Mouse (Mus musculus) hindbrain, embryonic 10.5 days (tissue): ENCODE results near the gene Fry. TPM values are rescaled to one million over a fixed set of nuclear protein-coding genes. Genes with fewer than 3 reads are reported as not detected.

ENCODE experiments used
- DNase-seq: peaks from one replicate; pipeline ENCODE4 v3.0.0-alpha.2; 2017; ENCODE audit warnings: low spot score
- H3K27ac ChIP-seq: fragments of 300-500 bp; sonication (generic); 2 replicates; pipeline ENCODE4 v1.5.1; 2016; ENCODE audit warnings: mild to moderate bottlenecking, moderate library complexity
- H3K27me3 ChIP-seq: fragments of 300-500 bp; sonication (generic); 2 replicates; pipeline ENCODE4 v1.6.1; 2016; ENCODE audit warnings: mild to moderate bottlenecking; ENCODE audit not compliant: poor library complexity, insufficient read depth, severe bottlenecking
- H3K36me3 ChIP-seq: fragments of 300-500 bp; sonication (generic); 2 replicates; pipeline ENCODE4 v1.6.1; 2016; ENCODE audit warnings: mild to moderate bottlenecking, moderate library complexity
- H3K4me1 ChIP-seq: fragments of 300-500 bp; sonication (generic); replicated peaks from 2 replicates; pipeline ENCODE4 v1.6.1; 2016; ENCODE audit warnings: mild to moderate bottlenecking
- H3K4me3 ChIP-seq: fragments of 300-500 bp; sonication (generic); 2 replicates; pipeline ENCODE4 v1.5.1; 2016; ENCODE audit warnings: mild to moderate bottlenecking, moderate library complexity
- H3K9me3 ChIP-seq: fragments of 300-500 bp; sonication (generic); 2 replicates; pipeline ENCODE4 v1.6.1; 2016; ENCODE audit warnings: mild to moderate bottlenecking, moderate library complexity
- WGBS: fragments of 180-500 bp; shearing (Covaris S2); methylation state at CpG from one replicate; pipeline ENCODE4 v1.1.7; 2016; 5-methylcytosine and 5-hydroxymethylcytosine counted together
- polyA plus RNA-seq: library from polyadenylated mRNA; unstranded; fragments of >200 nt; fragmentation: Nextera tagmentation; extraction: Ambion mirVana; gene quantifications from 2 replicates; pipeline ENCODE4 v1.2.1, GENCODE M21; 2016

The Fry gene
- polyA plus RNA-seq, 1 experiment from 2014 or later, result 12.5 TPM

- Histone ChIP-seq H3K27ac (no peak overlapping the region), H3K27me3 (no peaks in the 10 kb centered on the region), H3K36me3 (no peaks in the 10 kb centered on the region), H3K9me3 (no peaks in the 10 kb centered on the region), H3K4me3 (no peak overlapping the region), H3K4me1 (peaks cover 10% of the 10 kb centered on the region; the same call in 1 of the 2 replicates)
- whole genome bisulfite sequencing, result 88% methylated on average over 6 of the region's 6 CpGs
- DNase-seq, result no peak
Observed at GRCm38 (mm10) chr5:150298969-150299368, 180.5 kb downstream of the Fry start.

- WGBS, result 87% methylated on average over 2 of the region's 2 CpGs
- Histone ChIP-seq H3K27me3 (no peaks in the 10 kb centered on the region), H3K4me1 (no peaks in the 10 kb centered on the region), H3K9me3 (no peaks in the 10 kb centered on the region), H3K36me3 (no peaks in the 10 kb centered on the region), H3K27ac (no peak overlapping the region), H3K4me3 (no peak overlapping the region)
- DNase-seq, result no peak
Observed at GRCm38 (mm10) chr5:150302123-150302522, 183.7 kb downstream of the Fry start.

GRCm38 (mm10) chr5:150302996-150303395 is 184.6 kb downstream of the Fry start:
- WGBS, result 73% methylated on average over 5 of the region's 5 CpGs
- no peaks in the 10 kb centered on the region for H3K9me3 ChIP-seq
- DNase-seq, result no peak
- no peak overlapping the region for H3K4me3 ChIP-seq
- H3K36me3 ChIP-seq, result no peaks in the 10 kb centered on the region
- no peaks in the 10 kb centered on the region for H3K4me1 ChIP-seq
- H3K27ac ChIP-seq, result no peak overlapping the region
- no peaks in the 10 kb centered on the region for H3K27me3 ChIP-seq

GRCm38 (mm10) chr5:150306497-150306896 is 188.1 kb downstream of the Fry start:
- H3K27me3 ChIP-seq, result no peaks in the 10 kb centered on the region
- H3K4me1 ChIP-seq, result no peaks in the 10 kb centered on the region
- H3K4me3 ChIP-seq, result no peak overlapping the region
- DNase-seq, result no peak
- no peaks in the 10 kb centered on the region for H3K9me3 ChIP-seq
- 90% methylated on average over 5 of the region's 5 CpGs for WGBS
- no peaks in the 10 kb centered on the region for H3K36me3 ChIP-seq
- H3K27ac ChIP-seq, result no peak overlapping the region

GRCm38 (mm10) chr5:150313229-150313628 is 194.8 kb downstream of the Fry start:
- Histone ChIP-seq H3K27me3 (no peaks in the 10 kb centered on the region), H3K36me3 (no peaks in the 10 kb centered on the region), H3K9me3 (peaks cover 7% of the 10 kb centered on the region; the same call in 1 of the 2 replicates), H3K4me3 (no peak overlapping the region), H3K4me1 (no peaks in the 10 kb centered on the region), H3K27ac (no peak overlapping the region)
- WGBS, result 61% methylated on average over 2 of the region's 2 CpGs
- no peak for DNase-seq

- H3K27ac ChIP-seq, result no peak overlapping the region
- DNase-seq, result no peak
- peaks cover 7% of the 10 kb centered on the region; the same call in 1 of the 2 replicates for H3K9me3 ChIP-seq
- H3K4me1 ChIP-seq, result no peaks in the 10 kb centered on the region
- H3K36me3 ChIP-seq, result no peaks in the 10 kb centered on the region
- H3K27me3 ChIP-seq, result no peaks in the 10 kb centered on the region
- no peak overlapping the region for H3K4me3 ChIP-seq
- 94% methylated on average over 6 of the region's 6 CpGs for WGBS
Observed at GRCm38 (mm10) chr5:150314582-150314981, 196.1 kb downstream of the Fry start.

GRCm38 (mm10) chr5:150325411-150325810 is 207.0 kb downstream of the Fry start:
- Histone ChIP-seq H3K36me3 (no peaks in the 10 kb centered on the region), H3K27me3 (no peaks in the 10 kb centered on the region), H3K4me1 (no peaks in the 10 kb centered on the region; the same call in 1 of the 2 replicates), H3K9me3 (no peaks in the 10 kb centered on the region), H3K27ac (no peak overlapping the region), H3K4me3 (no peak overlapping the region)
- 71% methylated on average over 5 of the region's 5 CpGs for WGBS
- no peak for DNase-seq

- Histone ChIP-seq H3K36me3 (no peaks in the 10 kb centered on the region), H3K27ac (no peak overlapping the region), H3K4me1 (peaks cover 3% of the 10 kb centered on the region; the same call in 1 of the 2 replicates), H3K9me3 (no peaks in the 10 kb centered on the region), H3K4me3 (no peak overlapping the region), H3K27me3 (no peaks in the 10 kb centered on the region)
- 90% methylated on average over 6 of the region's 6 CpGs for WGBS
- no peak for DNase-seq
Observed at GRCm38 (mm10) chr5:150328686-150329085, 210.2 kb downstream of the Fry start.

- DNase-seq, result no peak
- 87% methylated on average over 2 of the region's 2 CpGs for WGBS
- no peak overlapping the region for H3K27ac ChIP-seq
- H3K4me3 ChIP-seq, result no peak overlapping the region
- no peaks in the 10 kb centered on the region for H3K9me3 ChIP-seq
- H3K27me3 ChIP-seq, result no peaks in the 10 kb centered on the region
- 0 out of 2 replicates have a peak, but pooled peaks cover 3% of the 10 kb centered on the region for H3K4me1 ChIP-seq
- no peaks in the 10 kb centered on the region for H3K36me3 ChIP-seq
Observed at GRCm38 (mm10) chr5:150331821-150332220, 213.4 kb downstream of the Fry start.

- no peaks in the 10 kb centered on the region for H3K27me3 ChIP-seq
- no peak overlapping the region for H3K27ac ChIP-seq
- no peak for DNase-seq
- 62% methylated on average over 5 of the region's 5 CpGs for WGBS
- no peaks in the 10 kb centered on the region for H3K36me3 ChIP-seq
- H3K4me3 ChIP-seq, result no peak overlapping the region
- H3K4me1 ChIP-seq, result 0 out of 2 replicates have a peak, but pooled peaks cover 3% of the 10 kb centered on the region
- H3K9me3 ChIP-seq, result no peaks in the 10 kb centered on the region
Observed at GRCm38 (mm10) chr5:150332810-150333209, 214.4 kb downstream of the Fry start.

GRCm38 (mm10) chr5:150333328-150333731 is 214.9 kb downstream of the Fry start:
- no peak for DNase-seq
- H3K4me3 ChIP-seq, result no peak overlapping the region
- H3K27ac ChIP-seq, result no peak overlapping the region
- no peaks in the 10 kb centered on the region for H3K36me3 ChIP-seq
- no peaks in the 10 kb centered on the region for H3K27me3 ChIP-seq
- H3K9me3 ChIP-seq, result no peaks in the 10 kb centered on the region
- WGBS, result 82% methylated on average over 10 of the region's 10 CpGs
- 0 out of 2 replicates have a peak, but pooled peaks cover 3% of the 10 kb centered on the region for H3K4me1 ChIP-seq

- Histone ChIP-seq H3K4me1 (0 out of 2 replicates have a peak, but pooled peaks cover 3% of the 10 kb centered on the region), H3K27me3 (no peaks in the 10 kb centered on the region), H3K4me3 (no peak overlapping the region), H3K9me3 (peaks cover 4% of the 10 kb centered on the region; the same call in 1 of the 2 replicates), H3K36me3 (no peaks in the 10 kb centered on the region), H3K27ac (no peak overlapping the region)
- 67% methylated on average over 10 of the region's 10 CpGs for WGBS
- DNase-seq, result no peak
Observed at GRCm38 (mm10) chr5:150336451-150336850, 218.0 kb downstream of the Fry start.

GRCm38 (mm10) chr5:150337696-150338095 is 219.3 kb downstream of the Fry start:
- no peak for DNase-seq
- 91% methylated on average over 7 of the region's 7 CpGs for WGBS
- Histone ChIP-seq H3K27ac (no peak overlapping the region), H3K36me3 (no peaks in the 10 kb centered on the region), H3K4me1 (0 out of 2 replicates have a peak, but pooled peaks cover 3% of the 10 kb centered on the region), H3K9me3 (peaks cover 4% of the 10 kb centered on the region; the same call in 1 of the 2 replicates), H3K4me3 (no peak overlapping the region), H3K27me3 (no peaks in the 10 kb centered on the region)

- Histone ChIP-seq H3K9me3 (peaks cover 4% of the 10 kb centered on the region; the same call in 1 of the 2 replicates), H3K27ac (no peak overlapping the region), H3K4me1 (no peaks in the 10 kb centered on the region), H3K36me3 (no peaks in the 10 kb centered on the region), H3K27me3 (no peaks in the 10 kb centered on the region), H3K4me3 (no peak overlapping the region)
- no peak for DNase-seq
- 75% methylated on average over 5 of the region's 5 CpGs for WGBS
Observed at GRCm38 (mm10) chr5:150340944-150341343, 222.5 kb downstream of the Fry start.
